Mouse (Mus musculus) C2C12 (cell line): ENCODE results near the gene Dcaf8. TPM values are rescaled to one million over a fixed set of nuclear protein-coding genes. Genes with fewer than 3 reads are reported as not detected.

Experiments
- H3K27me3 ChIP-seq: one replicate; pipeline ENCODE4 v1.6.1; 2011; ENCODE audit not compliant: control insufficient read depth, insufficient read depth, insufficient read length
- H3K36me3 ChIP-seq: one replicate; pipeline ENCODE4 v1.6.1; 2011; ENCODE audit not compliant: control insufficient read depth, insufficient read depth
- H3K4me3 ChIP-seq: one replicate; pipeline ENCODE4 v1.5.1; 2011; ENCODE audit warnings: mild to moderate bottlenecking, control low read depth; ENCODE audit not compliant: poor library complexity, insufficient read depth, severe bottlenecking
- H3K79me2 ChIP-seq: one replicate; pipeline ENCODE4 v1.6.1; 2011; ENCODE audit not compliant: control insufficient read depth, insufficient read depth
- H3K79me3 ChIP-seq: one replicate; pipeline ENCODE4 v1.6.1; 2011; ENCODE audit warnings: low read depth, control low read depth
- H3ac ChIP-seq: one replicate; pipeline ENCODE3; 2011; ENCODE audit warnings: low read depth; ENCODE audit not compliant: control insufficient read depth, insufficient read length
- CEBPB ChIP-seq: IDR thresholded peaks from one replicate; pipeline ENCODE4 v1.6.1; 2011; ENCODE audit warnings: low read depth, mild to moderate bottlenecking, control low read depth, moderate library complexity
- CTCF ChIP-seq: IDR thresholded peaks from one replicate; pipeline ENCODE4 v1.5.1; 2011; ENCODE audit not compliant: control insufficient read depth, insufficient read depth, insufficient read length
- FOSL1 ChIP-seq: IDR thresholded peaks from one replicate; pipeline ENCODE4 v1.8.0; 2011; ENCODE audit warnings: mild to moderate bottlenecking, low read length; ENCODE audit not compliant: poor library complexity, insufficient read depth, severe bottlenecking
- MAX ChIP-seq: IDR thresholded peaks from one replicate; pipeline ENCODE4 v1.6.1; 2011; ENCODE audit warnings: mild to moderate bottlenecking, control low read depth
- MYOD1 ChIP-seq: IDR thresholded peaks from one replicate; pipeline ENCODE4 v1.6.1; 2011; ENCODE audit warnings: low read depth; ENCODE audit not compliant: control insufficient read depth, insufficient read length
- MYOG ChIP-seq: IDR thresholded peaks from one replicate; pipeline ENCODE4 v1.6.1; 2011; ENCODE audit not compliant: control insufficient read depth, insufficient read length; ENCODE audit errors: extremely low read depth
- USF1 ChIP-seq: IDR thresholded peaks from one replicate; pipeline ENCODE4 v1.6.1; 2011; ENCODE audit warnings: low read depth, mild to moderate bottlenecking, control low read depth, moderate library complexity
- polyA plus RNA-seq: library from polyadenylated mRNA; unstranded; fragments of >200 nt; fragmentation: generic; extraction: Trizol; gene quantifications from one replicate; pipeline ENCODE4 v1.2.1, GENCODE M21; 2012; ENCODE audit warnings: missing spikeins

Dcaf8 gene
- polyA plus RNA-seq, 1 experiment, result 37.6 TPM

GRCm38 (mm10) chr1:172217148-172217547 is 69.3 kb downstream of the Dcaf8 start:
- no peak overlapping the region for H3K4me3 ChIP-seq
- TF ChIP-seq MYOD1 (no peak), CEBPB (no peak), CTCF (peak; percentile 61)
- no peaks in the 10 kb centered on the region for H3K79me2 ChIP-seq
- no peaks in the 10 kb centered on the region for H3K36me3 ChIP-seq
- H3ac ChIP-seq, result no peak overlapping the region
- H3K27me3 ChIP-seq, result no peaks in the 10 kb centered on the region
- H3K79me3 ChIP-seq, result no peaks in the 10 kb centered on the region

- H3K36me3 ChIP-seq, result no peaks in the 10 kb centered on the region
- H3K79me2 ChIP-seq, result no peaks in the 10 kb centered on the region
- no peaks in the 10 kb centered on the region for H3K79me3 ChIP-seq
- H3K4me3 ChIP-seq, result no peak overlapping the region
- H3ac ChIP-seq, result no peak overlapping the region
- H3K27me3 ChIP-seq, result no peaks in the 10 kb centered on the region
- no peak for TF ChIP-seq CTCF
- no peak for TF ChIP-seq MYOG
- TF ChIP-seq MYOD1, result no peak
- TF ChIP-seq MAX, result no peak
- no peak for TF ChIP-seq FOSL1
- no peak for TF ChIP-seq CEBPB
- no peak for TF ChIP-seq USF1
These were observed 70.5 kb downstream of the Dcaf8 start for GRCm38 (mm10) chr1:172218164-172218910.

GRCm38 (mm10) chr1:172219451-172220406 is 71.8 kb downstream of the Dcaf8 start, which contains the start of gene Casq1:
Gene Casq1, minus strand, starts transcription at chr1:172219868.
- Histone ChIP-seq H3K4me3 (no peak within 1 kb of the TSS), H3K79me3 (no peaks in the 10 kb centered on the region), H3K27me3 (no peaks in the 10 kb centered on the region), H3ac (no peak within 1 kb of the TSS), H3K36me3 (no peaks in the 10 kb centered on the region), H3K79me2 (no peaks in the 10 kb centered on the region)
- TF ChIP-seq MAX, result no peak
- TF ChIP-seq FOSL1, result no peak
- no peak for TF ChIP-seq CEBPB
- TF ChIP-seq MYOD1, result no peak
- TF ChIP-seq MYOG, result no peak
- no peak for TF ChIP-seq CTCF
- TF ChIP-seq USF1, result no peak

DNA sequence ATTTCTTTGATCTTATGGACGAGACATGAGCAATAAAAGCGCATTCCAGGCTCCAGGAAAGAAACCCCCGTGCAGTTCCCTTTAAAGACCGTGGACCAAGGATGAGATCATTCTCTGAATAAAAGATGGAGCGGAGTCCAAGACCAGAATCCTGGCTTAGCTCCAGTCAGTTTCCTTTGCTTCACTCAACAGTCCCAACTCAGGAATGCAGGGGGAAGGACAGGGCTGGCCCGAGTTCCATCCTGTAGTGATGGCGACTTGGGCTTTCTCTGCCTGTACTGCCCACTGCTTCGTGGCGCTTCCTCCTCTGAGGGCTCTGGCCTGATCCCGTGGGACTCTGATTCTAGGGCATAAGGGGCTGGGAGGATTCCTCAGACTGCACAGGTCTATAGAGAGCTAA is 72.5 kb downstream of the Dcaf8 start:
- no peak overlapping the region for H3ac ChIP-seq
- H3K79me3 ChIP-seq, result no peaks in the 10 kb centered on the region
- TF ChIP-seq CTCF (no peak), FOSL1 (no peak), MYOD1 (no peak), USF1 (no peak), MYOG (no peak), MAX (no peak), CEBPB (no peak)
- no peaks in the 10 kb centered on the region for H3K27me3 ChIP-seq
- no peak overlapping the region for H3K4me3 ChIP-seq
- no peaks in the 10 kb centered on the region for H3K79me2 ChIP-seq
- H3K36me3 ChIP-seq, result no peaks in the 10 kb centered on the region

GRCm38 (mm10) chr1:172221297-172222063 is 73.6 kb downstream of the Dcaf8 start:
- no peaks in the 10 kb centered on the region for H3K36me3 ChIP-seq
- H3K4me3 ChIP-seq, result no peak overlapping the region
- H3K79me2 ChIP-seq, result no peaks in the 10 kb centered on the region
- H3K79me3 ChIP-seq, result no peaks in the 10 kb centered on the region
- H3K27me3 ChIP-seq, result no peaks in the 10 kb centered on the region
- no peak overlapping the region for H3ac ChIP-seq
- no peak for TF ChIP-seq MYOG

DNA sequence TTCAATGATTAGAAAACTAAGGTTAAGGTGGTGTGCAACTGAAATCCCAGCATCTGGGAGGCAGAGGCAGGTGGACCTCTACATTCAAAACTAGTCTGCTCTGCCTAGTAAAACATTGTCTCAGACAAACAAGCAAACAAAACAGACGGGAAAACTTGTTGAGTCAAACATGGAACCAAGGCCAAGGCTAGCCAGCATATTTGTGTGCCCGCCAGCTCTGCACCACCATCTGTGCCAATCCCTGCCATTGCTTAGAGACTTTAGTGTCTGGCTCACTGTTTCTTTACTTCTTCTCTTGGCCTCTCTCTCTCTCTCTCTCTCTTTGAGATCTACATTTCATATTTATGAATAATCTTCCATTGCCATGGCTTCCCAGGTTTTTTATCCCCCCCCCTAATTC is 80.3 kb downstream of the Dcaf8 start:
- H3ac ChIP-seq, result no peak overlapping the region
- H3K27me3 ChIP-seq, result no peaks in the 10 kb centered on the region
- no peak for TF ChIP-seq CTCF
- no peak for TF ChIP-seq FOSL1
- TF ChIP-seq MYOG, result no peak
- TF ChIP-seq MYOD1, result no peak
- no peak for TF ChIP-seq CEBPB
- TF ChIP-seq MAX, result no peak
- TF ChIP-seq USF1, result no peak
- no peaks in the 10 kb centered on the region for H3K79me2 ChIP-seq
- no peaks in the 10 kb centered on the region for H3K36me3 ChIP-seq
- no peaks in the 10 kb centered on the region for H3K79me3 ChIP-seq
- no peak overlapping the region for H3K4me3 ChIP-seq
